Mouse (Mus musculus): ENCODE measurements around the gene Gm11037. TPM values are rescaled to one million over a fixed set of nuclear protein-coding genes. Genes with fewer than 3 reads are reported as not detected.
A peak's percentile ranks its signal among the peaks of the same experiment; 100 is the strongest.

The Gm11037 gene
- not detected in 2 replicates for polyA plus RNA-seq (2016; fragmentation: Nextera tagmentation; extraction: Ambion mirVana)

DNA sequence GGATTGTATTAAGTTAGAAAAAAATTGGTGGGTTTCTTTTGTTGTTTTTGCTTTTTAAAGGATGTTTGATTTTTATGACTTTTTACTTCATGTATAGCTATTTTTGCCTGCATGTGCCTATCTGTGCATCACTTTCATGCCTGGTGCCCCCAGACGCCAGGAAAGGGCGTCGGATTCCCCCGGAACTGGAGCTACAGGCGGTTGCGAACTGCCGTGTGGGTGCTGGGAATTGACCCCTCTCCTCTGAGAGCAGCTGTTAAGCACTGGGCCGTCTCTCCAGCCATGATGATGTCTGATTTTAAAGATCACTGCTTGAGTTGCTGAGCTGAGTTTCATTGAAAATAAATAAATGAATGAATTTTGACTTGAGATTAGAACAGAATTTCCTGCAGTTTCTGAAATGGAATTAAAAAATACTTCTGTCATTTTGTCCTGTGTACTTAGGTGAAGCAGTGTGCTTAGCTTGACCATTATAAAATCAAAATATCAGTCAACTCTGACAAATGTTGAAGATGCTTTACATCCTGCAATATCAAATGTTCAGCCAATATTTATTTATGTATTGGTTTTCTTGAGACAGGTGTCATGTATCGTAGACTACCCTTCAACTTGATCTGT, at the start of gene Gm11037:
TSS of gene Gm11037 (plus strand) at position 568 of the 618 bp plus-strand sequence.
- Histone ChIP-seq H3K4me3 (no peak within 1 kb of the TSS), H3K9me3 (no peaks in the 10 kb centered on the region), H3K27me3 (no peaks in the 10 kb centered on the region), H3K4me1 (peaks cover 27% of the 10 kb centered on the region), H3K9ac (no peak within 1 kb of the TSS), H3K27ac (no peak within 1 kb of the TSS), H3K36me3 (peaks cover 41% of the 10 kb centered on the region), H3K4me2 (replicated peaks) (no peak within 1 kb of the TSS)
- no peak for ATAC-seq (ENCODE audit: insufficient number of reproducible peaks, insufficient read depth, low FRiP score, low TSS enrichment)
- 72% methylated on average over 9 of the region's 9 CpGs for WGBS

DNA sequence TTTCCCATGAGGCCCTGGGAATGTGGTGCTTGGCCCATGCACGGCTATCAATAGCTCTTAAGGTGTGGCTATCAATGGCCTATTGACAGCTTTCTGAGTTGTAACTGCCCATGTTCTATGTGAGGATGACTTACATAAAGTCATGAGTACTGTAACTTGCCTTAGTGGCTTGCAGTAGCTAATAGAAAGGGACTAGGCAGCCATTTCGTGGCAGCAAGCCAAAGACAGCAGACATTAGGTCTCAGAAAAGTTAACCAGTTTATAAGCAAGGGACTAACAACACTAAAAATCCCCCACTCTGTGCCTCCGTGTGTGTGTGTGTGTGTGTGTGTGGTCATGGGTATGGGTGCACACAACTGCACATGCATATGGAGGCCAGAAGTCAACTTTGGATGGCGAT, 49.1 kb upstream of the Gm11037 start:
- H3K27ac ChIP-seq = no peak overlapping the region
- H3K9me3 ChIP-seq = no peaks in the 10 kb centered on the region
- no peak for ATAC-seq (ENCODE audit: insufficient number of reproducible peaks, insufficient read depth, low FRiP score, low TSS enrichment)
- H3K9ac ChIP-seq = no peak overlapping the region
- 87% methylated on average over 4 of the region's 4 CpGs for WGBS
- H3K36me3 ChIP-seq = no peaks in the 10 kb centered on the region
- no peaks in the 10 kb centered on the region for H3K4me1 ChIP-seq
- H3K4me2 ChIP-seq (replicated peaks) = no peak overlapping the region
- no peaks in the 10 kb centered on the region for H3K27me3 ChIP-seq
- no peak overlapping the region for H3K4me3 ChIP-seq

DNA sequence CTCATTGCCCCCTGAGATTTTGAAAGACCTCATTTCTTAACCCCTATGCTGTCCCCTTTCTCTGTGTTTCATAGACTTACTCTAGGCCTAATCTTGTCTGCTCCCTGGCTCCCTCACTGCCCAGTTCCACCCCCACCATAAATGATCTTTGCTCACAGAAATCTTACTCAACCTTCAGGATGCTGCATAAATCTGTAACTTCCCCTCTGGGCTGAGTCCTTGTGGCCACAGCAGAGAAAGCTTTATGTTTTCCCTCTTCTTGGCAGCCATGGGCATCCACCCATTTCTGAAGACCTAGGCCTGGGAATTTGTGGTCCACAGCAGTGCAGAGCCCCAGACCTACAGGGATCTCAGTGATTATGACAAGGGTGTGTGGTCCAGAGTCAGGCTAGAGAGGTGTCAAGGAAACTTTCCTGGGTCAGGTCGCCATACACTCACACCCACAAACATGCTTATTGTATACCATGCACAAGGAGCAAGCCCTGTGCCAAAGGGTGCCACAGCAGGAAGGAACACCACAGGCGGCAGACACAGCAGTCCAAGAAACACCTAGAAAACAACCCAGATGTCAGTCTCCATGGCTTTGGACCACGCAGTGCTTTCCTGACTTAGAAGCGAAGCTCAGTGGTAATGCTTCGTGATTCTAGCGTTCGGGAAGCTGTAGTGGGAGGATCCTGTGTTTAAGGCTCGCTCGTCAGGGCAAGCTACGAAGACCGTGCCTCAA, 46.5 kb upstream of the Gm11037 start, which contains the start of gene Siglec1:
TSS of gene Siglec1 (minus strand) at position 99 of the 724 bp plus-strand sequence.
- no peak for ATAC-seq (ENCODE audit: insufficient number of reproducible peaks, insufficient read depth, low FRiP score, low TSS enrichment)
- Histone ChIP-seq H3K36me3 (no peaks in the 10 kb centered on the region), H3K9me3 (no peaks in the 10 kb centered on the region), H3K9ac (no peak within 1 kb of the TSS), H3K27ac (no peak within 1 kb of the TSS), H3K4me3 (no peak within 1 kb of the TSS), H3K27me3 (no peaks in the 10 kb centered on the region), H3K4me2 (replicated peaks) (no peak within 1 kb of the TSS), H3K4me1 (no peaks in the 10 kb centered on the region)
- WGBS = 86% methylated on average over 11 of the region's 11 CpGs

DNA sequence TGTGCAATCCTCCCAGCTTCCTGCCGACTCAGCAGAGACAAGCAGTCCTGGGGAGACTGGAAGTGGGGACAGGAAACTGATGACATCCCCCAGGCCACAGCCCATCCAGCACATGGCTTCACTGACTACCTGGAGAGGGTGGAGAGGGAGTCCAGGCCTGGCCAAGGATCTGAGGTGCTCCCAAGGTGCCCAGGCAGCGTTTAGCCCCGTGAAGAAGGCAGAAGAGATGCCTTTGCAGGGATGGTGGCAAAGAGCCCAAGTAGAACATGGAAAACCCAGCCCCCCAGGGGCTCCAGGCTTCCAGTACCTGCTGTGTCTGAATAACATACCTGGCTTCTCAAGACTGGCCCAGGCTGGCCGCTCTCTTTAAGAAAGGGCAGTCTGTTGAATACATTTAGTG, 44.7 kb upstream of the Gm11037 start:
- Histone ChIP-seq H3K27me3 (no peaks in the 10 kb centered on the region), H3K9ac (no peak overlapping the region), H3K27ac (no peak overlapping the region), H3K36me3 (no peaks in the 10 kb centered on the region), H3K9me3 (no peaks in the 10 kb centered on the region), H3K4me1 (no peaks in the 10 kb centered on the region), H3K4me3 (no peak overlapping the region), H3K4me2 (replicated peaks) (no peak overlapping the region)
- ATAC-seq (ENCODE audit: insufficient number of reproducible peaks, insufficient read depth, low FRiP score, low TSS enrichment) = no peak
- WGBS = 73% methylated on average over 4 of the region's 4 CpGs

DNA sequence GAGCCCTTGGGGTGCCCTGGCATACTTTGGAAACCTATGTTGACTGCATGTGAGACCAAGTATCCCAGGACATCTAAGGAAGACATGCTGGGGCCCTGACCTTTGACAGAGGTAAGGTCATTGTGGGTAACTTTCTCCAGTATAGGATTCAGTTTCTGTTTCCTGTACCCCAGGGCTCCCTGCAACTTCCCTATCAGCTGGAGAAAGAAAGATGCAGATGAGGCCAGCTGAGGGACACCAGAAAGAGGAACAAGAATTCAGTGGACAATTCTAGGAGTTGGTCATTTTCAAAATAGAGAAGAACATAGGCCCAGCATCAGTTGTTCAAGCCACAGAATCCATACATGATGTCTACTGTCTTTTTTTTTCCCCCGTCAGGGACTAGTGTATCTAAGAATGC, 43.7 kb upstream of the Gm11037 start:
- no peaks in the 10 kb centered on the region for H3K27me3 ChIP-seq
- no peak overlapping the region for H3K4me3 ChIP-seq
- H3K36me3 ChIP-seq = no peaks in the 10 kb centered on the region
- no peak overlapping the region for H3K4me2 ChIP-seq (replicated peaks)
- no peaks in the 10 kb centered on the region for H3K4me1 ChIP-seq
- WGBS = 77% methylated on average over 1 of the region's 1 CpGs
- no peaks in the 10 kb centered on the region for H3K9me3 ChIP-seq
- no peak overlapping the region for H3K27ac ChIP-seq
- H3K9ac ChIP-seq = no peak overlapping the region
- ATAC-seq (ENCODE audit: insufficient number of reproducible peaks, insufficient read depth, low FRiP score, low TSS enrichment) = no peak

DNA sequence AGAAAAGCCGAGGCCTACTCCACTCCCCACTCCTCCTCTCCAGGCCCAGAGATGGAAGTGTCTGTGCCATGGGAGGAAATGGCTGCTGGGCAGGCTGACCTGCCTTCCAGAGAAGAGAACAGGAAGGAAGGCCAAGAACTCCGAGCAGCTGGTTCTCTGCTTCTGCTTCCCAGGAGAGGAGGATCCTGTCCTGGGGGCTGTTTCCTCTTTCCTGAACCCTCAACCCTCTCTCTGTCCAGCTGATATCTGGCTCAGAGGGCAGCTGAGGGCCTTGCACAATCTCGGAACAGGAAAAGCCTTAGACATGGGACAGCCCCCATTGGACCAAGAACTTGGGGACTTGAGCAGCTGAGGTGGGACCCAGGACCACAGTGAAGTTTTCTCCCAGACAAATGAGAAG, 42.4 kb upstream of the Gm11037 start:
- H3K27ac ChIP-seq = no peak overlapping the region

DNA sequence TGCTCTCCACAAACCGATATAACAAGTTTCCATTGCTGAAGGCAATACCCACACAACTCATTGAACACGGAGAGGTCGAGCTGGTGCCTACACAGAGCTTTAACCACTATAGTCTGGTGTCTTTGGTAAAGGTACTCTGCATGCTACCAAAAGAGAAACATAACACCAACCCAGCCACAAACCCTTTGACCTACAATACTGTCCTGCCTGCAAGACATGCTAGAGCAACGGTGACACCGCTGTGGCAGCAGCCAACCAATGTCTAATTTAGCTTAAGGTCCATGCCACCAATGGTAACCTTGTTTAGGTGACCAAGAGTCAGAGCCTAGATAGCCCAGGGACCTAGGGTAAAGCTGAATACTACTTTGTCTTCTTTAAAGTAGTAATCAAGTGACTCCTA, 39.7 kb upstream of the Gm11037 start:
- Histone ChIP-seq H3K4me1 (peaks cover 8% of the 10 kb centered on the region), H3K4me3 (no peak overlapping the region), H3K27ac (no peak overlapping the region), H3K36me3 (no peaks in the 10 kb centered on the region), H3K9me3 (no peaks in the 10 kb centered on the region), H3K4me2 (replicated peaks) (no peak overlapping the region), H3K9ac (no peak overlapping the region), H3K27me3 (no peaks in the 10 kb centered on the region)
- WGBS = 87% methylated on average over 5 of the region's 5 CpGs
- ATAC-seq (ENCODE audit: insufficient number of reproducible peaks, insufficient read depth, low FRiP score, low TSS enrichment) = no peak

More for the DNA sequence above, 42.4 kb upstream of the Gm11037 start:
- 70% methylated on average over 3 of the region's 3 CpGs for WGBS
- Histone ChIP-seq H3K36me3 (no peaks in the 10 kb centered on the region), H3K4me2 (replicated peaks) (no peak overlapping the region), H3K4me1 (no peaks in the 10 kb centered on the region), H3K9ac (no peak overlapping the region), H3K9me3 (no peaks in the 10 kb centered on the region), H3K27me3 (no peaks in the 10 kb centered on the region), H3K4me3 (no peak overlapping the region)
- no peak for ATAC-seq (ENCODE audit: insufficient number of reproducible peaks, insufficient read depth, low FRiP score, low TSS enrichment)

DNA sequence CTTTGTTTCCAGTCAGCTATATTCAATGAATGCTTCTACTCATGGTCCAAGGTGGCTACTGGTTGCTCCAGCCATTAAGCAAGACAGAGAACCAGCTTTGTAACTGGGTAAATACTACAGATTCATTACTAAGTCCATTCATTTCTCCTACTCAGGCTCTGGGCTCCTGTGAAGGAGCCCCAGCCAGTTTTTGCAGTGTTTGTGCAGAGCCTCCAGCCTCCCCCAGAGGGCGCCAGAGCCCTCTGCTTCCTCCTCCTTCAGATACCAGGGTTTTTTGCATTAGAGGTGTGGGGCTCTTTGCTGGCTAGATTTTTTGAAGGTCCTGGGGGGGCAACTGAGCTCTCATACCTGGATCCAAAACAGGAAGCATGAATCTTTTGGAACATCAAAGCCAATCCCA, 38.5 kb upstream of the Gm11037 start:
- Histone ChIP-seq H3K9me3 (no peaks in the 10 kb centered on the region), H3K4me3 (no peak overlapping the region), H3K36me3 (no peaks in the 10 kb centered on the region), H3K27ac (no peak overlapping the region), H3K27me3 (no peaks in the 10 kb centered on the region), H3K4me2 (replicated peaks) (no peak overlapping the region), H3K4me1 (peaks cover 8% of the 10 kb centered on the region), H3K9ac (no peak overlapping the region)
- no peak for ATAC-seq (ENCODE audit: insufficient number of reproducible peaks, insufficient read depth, low FRiP score, low TSS enrichment)
- WGBS = 0% methylated on average over 1 of the region's 1 CpGs

DNA sequence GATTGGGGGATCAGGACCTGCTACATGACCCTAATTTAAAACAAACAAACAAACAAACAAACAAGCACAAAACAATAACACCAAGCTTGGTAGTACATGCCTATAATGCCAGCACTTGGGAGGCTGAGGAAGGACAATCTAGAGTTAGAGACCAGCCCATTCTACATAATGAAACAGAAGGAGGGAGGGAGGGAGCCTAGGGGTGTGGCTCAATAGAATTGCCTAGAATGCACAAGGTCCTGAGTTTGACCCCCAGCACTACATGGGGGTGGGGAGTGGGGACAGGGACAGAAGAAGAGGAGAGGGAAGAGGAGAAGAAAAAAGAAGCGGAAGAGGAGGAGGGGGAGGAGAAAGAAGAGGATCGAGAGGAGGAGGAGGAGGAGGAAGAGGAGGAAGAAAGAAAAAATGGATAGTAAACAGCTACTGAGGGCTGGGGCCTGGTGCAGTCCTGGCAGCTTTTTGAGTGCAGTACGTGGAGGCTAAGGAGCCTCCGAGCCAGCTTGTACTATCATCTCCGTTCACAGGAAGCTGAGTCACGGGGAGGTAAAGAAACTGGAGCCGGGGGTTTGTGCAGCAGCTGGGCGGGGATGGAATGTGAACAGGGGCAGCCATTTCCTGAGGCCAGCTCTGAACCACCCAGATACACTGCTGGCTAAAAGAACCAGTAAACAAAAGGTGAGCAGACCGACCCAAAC, 37.0 kb upstream of the Gm11037 start:
- ATAC-seq (ENCODE audit: insufficient number of reproducible peaks, insufficient read depth, low FRiP score, low TSS enrichment) = peak; percentile 78
- Histone ChIP-seq H3K36me3 (no peaks in the 10 kb centered on the region), H3K9me3 (no peaks in the 10 kb centered on the region), H3K4me3 (no peak overlapping the region), H3K9ac (no peak overlapping the region), H3K27me3 (no peaks in the 10 kb centered on the region), H3K4me2 (replicated peaks) (peak overlapping the region; percentile 23), H3K4me1 (peaks cover 8% of the 10 kb centered on the region), H3K27ac (peak overlapping the region; percentile 70)
- WGBS = 8% methylated on average over 9 of the region's 9 CpGs

DNA sequence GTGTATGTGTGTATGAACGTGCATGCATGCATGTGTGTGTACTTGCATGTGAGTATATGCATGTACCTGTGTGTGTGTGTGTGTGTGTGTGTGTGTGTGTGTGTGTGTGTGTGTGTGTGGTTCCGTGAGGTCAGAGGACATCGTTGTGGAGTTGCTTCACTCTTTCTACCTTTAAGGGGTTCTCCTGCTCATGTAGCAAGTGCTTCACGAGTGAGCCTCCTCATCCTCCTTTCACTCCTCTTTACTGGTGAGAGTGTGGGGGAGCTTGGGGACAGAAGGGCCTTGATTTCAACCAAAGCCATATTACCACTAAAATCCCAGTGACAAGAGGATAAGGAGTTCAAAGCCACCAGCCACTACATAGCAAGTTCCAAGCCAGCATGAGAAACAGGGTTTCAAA, 36.2 kb upstream of the Gm11037 start:
- H3K9ac ChIP-seq = no peak overlapping the region
- H3K27me3 ChIP-seq = no peaks in the 10 kb centered on the region
- no peak for ATAC-seq (ENCODE audit: insufficient number of reproducible peaks, insufficient read depth, low FRiP score, low TSS enrichment)
- H3K36me3 ChIP-seq = no peaks in the 10 kb centered on the region
- whole genome bisulfite sequencing = 63% methylated on average over 4 of the region's 4 CpGs
- no peak overlapping the region for H3K4me2 ChIP-seq (replicated peaks)
- H3K27ac ChIP-seq = peak overlapping the region; percentile 70; the same call in 1 of the 2 replicates
- H3K4me3 ChIP-seq = no peak overlapping the region
- H3K4me1 ChIP-seq = peaks cover 8% of the 10 kb centered on the region
- H3K9me3 ChIP-seq = no peaks in the 10 kb centered on the region

DNA sequence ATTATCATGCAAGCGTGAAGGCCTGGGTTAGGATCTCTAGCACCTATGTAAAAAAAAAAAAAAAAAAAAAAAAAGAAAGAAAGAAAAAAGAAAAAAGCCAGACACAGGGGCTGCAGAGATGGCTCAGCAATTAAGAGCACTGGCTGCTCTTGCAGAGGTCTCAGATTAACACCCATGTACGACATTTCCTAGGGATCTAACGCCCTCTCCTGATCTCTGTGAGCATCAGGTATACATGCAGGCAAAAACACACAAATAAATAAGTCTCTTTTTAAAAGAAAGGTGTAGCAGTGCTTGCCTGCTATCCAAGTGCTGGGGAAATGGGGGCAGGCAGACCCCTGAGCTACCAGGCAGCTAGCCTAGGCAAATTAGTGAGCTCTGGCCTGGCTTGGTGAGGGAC, 31.8 kb upstream of the Gm11037 start:
- H3K36me3 ChIP-seq = no peaks in the 10 kb centered on the region
- H3K4me1 ChIP-seq = peaks cover 8% of the 10 kb centered on the region
- no peak overlapping the region for H3K27ac ChIP-seq
- no peak overlapping the region for H3K4me2 ChIP-seq (replicated peaks)
- WGBS = 52% methylated on average over 3 of the region's 3 CpGs
- no peak overlapping the region for H3K4me3 ChIP-seq
- no peaks in the 10 kb centered on the region for H3K9me3 ChIP-seq
- no peak for ATAC-seq (ENCODE audit: insufficient number of reproducible peaks, insufficient read depth, low FRiP score, low TSS enrichment)
- H3K27me3 ChIP-seq = no peaks in the 10 kb centered on the region
- H3K9ac ChIP-seq = no peak overlapping the region

DNA sequence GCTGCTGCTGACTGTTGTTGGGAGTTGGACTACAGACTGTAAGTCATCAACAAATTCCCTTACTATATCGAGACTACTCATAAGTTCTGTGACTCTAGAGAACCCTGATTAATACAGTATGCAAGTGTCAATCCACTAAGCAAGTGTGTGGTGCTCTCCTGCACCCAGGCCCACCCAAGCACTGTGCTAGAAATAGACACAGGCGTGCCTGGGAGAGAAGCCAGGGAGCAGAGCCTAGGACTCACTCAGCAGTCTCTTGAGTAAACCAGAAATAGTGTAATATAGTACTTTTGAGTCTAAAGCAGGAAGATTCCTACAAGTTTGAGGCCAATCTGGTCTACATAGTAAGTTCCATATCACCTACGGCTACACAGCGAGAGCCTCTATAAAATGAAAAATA, 29.3 kb upstream of the Gm11037 start:
- Histone ChIP-seq H3K9me3 (no peaks in the 10 kb centered on the region), H3K4me1 (no peaks in the 10 kb centered on the region), H3K27me3 (no peaks in the 10 kb centered on the region), H3K9ac (no peak overlapping the region), H3K27ac (no peak overlapping the region), H3K4me2 (replicated peaks) (no peak overlapping the region), H3K4me3 (no peak overlapping the region), H3K36me3 (no peaks in the 10 kb centered on the region)
- 85% methylated on average over 4 of the region's 4 CpGs for WGBS
- no peak for ATAC-seq (ENCODE audit: insufficient number of reproducible peaks, insufficient read depth, low FRiP score, low TSS enrichment)

Measured in embryonic facial prominence, embryonic 12.5 days (tissue).